Mouse (Mus musculus) megakaryocyte, embryonic 14.5 days (primary cell): Measurements from ENCODE around the gene Ptges2. TPM values are rescaled to one million over a fixed set of nuclear protein-coding genes. Genes with fewer than 3 reads are reported as not detected.
A peak's percentile ranks its signal among the peaks of the same experiment; 100 is the strongest.

Experiments used
- H3K27me3 ChIP-seq: replicated peaks from 2 replicates; pipeline ENCODE3; 2012; ENCODE audit warnings: inconsistent platforms
- H3K36me3 ChIP-seq: replicated peaks from 2 replicates; pipeline ENCODE3; 2012; ENCODE audit warnings: low read length, inconsistent platforms, mixed read lengths
- H3K4me1 ChIP-seq: 2 replicates; pipeline ENCODE4 v1.6.1; 2012; ENCODE audit warnings: inconsistent platforms
- H3K4me3 ChIP-seq: replicated peaks from 2 replicates; pipeline ENCODE3; 2012; ENCODE audit warnings: moderate library complexity, mild to moderate bottlenecking, inconsistent platforms
- H3K9me3 ChIP-seq: 2 replicates; pipeline ENCODE4 v1.6.1; 2012; ENCODE audit warnings: inconsistent platforms
- FLI1 ChIP-seq: IDR thresholded peaks from 2 replicates; pipeline ENCODE4 v1.6.1; 2012; ENCODE audit warnings: low read length, inconsistent platforms, mixed read lengths
- GATA1 ChIP-seq: IDR thresholded peaks from 3 replicates; pipeline ENCODE4 v1.6.1; 2012; ENCODE audit warnings: mixed read lengths, low read length, inconsistent platforms, borderline replicate concordance
- polyA plus RNA-seq: library from polyadenylated mRNA; stranded (reverse); fragments of >175 nt; gene quantifications from 2 replicates; pipeline ENCODE4 v1.2.3, GENCODE M21; 2012; ENCODE audit warnings: low replicate concordance; ENCODE audit not compliant: insufficient read depth

Ptges2 gene
- polyA plus RNA-seq, 1 experiment, result 3.4 TPM

GRCm38 (mm10) chr2:32423481-32424331 is 28.0 kb downstream of the Ptges2 start:
- no peaks in the 10 kb centered on the region for H3K9me3 ChIP-seq
- peaks cover 39% of the 10 kb centered on the region for H3K36me3 ChIP-seq
- peaks cover 70% of the 10 kb centered on the region for H3K4me1 ChIP-seq
- TF ChIP-seq FLI1 (no peak), GATA1 (no peak)
- no peaks in the 10 kb centered on the region for H3K27me3 ChIP-seq
- peak overlapping the region; percentile 88 for H3K4me3 ChIP-seq

GRCm38 (mm10) chr2:32424796-32425195 is 29.1 kb downstream of the Ptges2 start:
- Histone ChIP-seq H3K9me3 (no peaks in the 10 kb centered on the region), H3K4me1 (peaks cover 81% of the 10 kb centered on the region), H3K4me3 (no peak overlapping the region), H3K36me3 (peaks cover 31% of the 10 kb centered on the region), H3K27me3 (no peaks in the 10 kb centered on the region)
- TF ChIP-seq GATA1, result no peak
- TF ChIP-seq FLI1, result no peak

- no peaks in the 10 kb centered on the region for H3K27me3 ChIP-seq
- no peaks in the 10 kb centered on the region for H3K9me3 ChIP-seq
- H3K4me3 ChIP-seq, result peak overlapping the region; percentile 38
- H3K36me3 ChIP-seq, result peaks cover 28% of the 10 kb centered on the region
- TF ChIP-seq GATA1 (no peak), FLI1 (no peak)
- H3K4me1 ChIP-seq, result peaks cover 82% of the 10 kb centered on the region
Observed at GRCm38 (mm10) chr2:32425568-32425967, 29.9 kb downstream of the Ptges2 start.

GRCm38 (mm10) chr2:32426141-32426540 is 30.4 kb downstream of the Ptges2 start:
- TF ChIP-seq FLI1 (no peak), GATA1 (no peak)
- Histone ChIP-seq H3K36me3 (peaks cover 24% of the 10 kb centered on the region), H3K4me1 (peaks cover 86% of the 10 kb centered on the region), H3K27me3 (no peaks in the 10 kb centered on the region), H3K4me3 (no peak overlapping the region), H3K9me3 (no peaks in the 10 kb centered on the region)

GRCm38 (mm10) chr2:32427720-32428119 is 32.0 kb downstream of the Ptges2 start:
- no peak for TF ChIP-seq FLI1
- TF ChIP-seq GATA1, result no peak
- H3K36me3 ChIP-seq, result peaks cover 20% of the 10 kb centered on the region
- peaks cover 78% of the 10 kb centered on the region for H3K4me1 ChIP-seq

GRCm38 (mm10) chr2:32428262-32428722 is 32.6 kb downstream of the Ptges2 start:
- peaks cover 74% of the 10 kb centered on the region for H3K4me1 ChIP-seq
- peaks cover 20% of the 10 kb centered on the region for H3K36me3 ChIP-seq
- H3K9me3 ChIP-seq, result no peaks in the 10 kb centered on the region
- no peaks in the 10 kb centered on the region for H3K27me3 ChIP-seq
- peak overlapping the region; percentile 38 for H3K4me3 ChIP-seq
- no peak for TF ChIP-seq FLI1
- no peak for TF ChIP-seq GATA1

More at GRCm38 (mm10) chr2:32427720-32428119, 32.0 kb downstream of the Ptges2 start:
- Histone ChIP-seq H3K27me3 (no peaks in the 10 kb centered on the region), H3K4me3 (no peak overlapping the region), H3K9me3 (no peaks in the 10 kb centered on the region)

- Histone ChIP-seq H3K4me1 (peaks cover 67% of the 10 kb centered on the region), H3K4me3 (no peak overlapping the region), H3K36me3 (peaks cover 25% of the 10 kb centered on the region), H3K27me3 (no peaks in the 10 kb centered on the region), H3K9me3 (no peaks in the 10 kb centered on the region)
- no peak for TF ChIP-seq FLI1
- TF ChIP-seq GATA1, result no peak
Observed at GRCm38 (mm10) chr2:32429215-32429891, 33.7 kb downstream of the Ptges2 start.

- no peak overlapping the region for H3K4me3 ChIP-seq
- peaks cover 53% of the 10 kb centered on the region for H3K4me1 ChIP-seq
- TF ChIP-seq FLI1 (no peak), GATA1 (no peak)
- no peaks in the 10 kb centered on the region for H3K9me3 ChIP-seq
- no peaks in the 10 kb centered on the region for H3K27me3 ChIP-seq
- peaks cover 23% of the 10 kb centered on the region for H3K36me3 ChIP-seq
Observed at GRCm38 (mm10) chr2:32430701-32431676, 35.3 kb downstream of the Ptges2 start.
